Mouse (Mus musculus) C2C12 (cell line): ENCODE data around the gene Nme7. TPM values are rescaled to one million over a fixed set of nuclear protein-coding genes. Genes with fewer than 3 reads are reported as not detected.

Experiments used
- H3K27me3 ChIP-seq: one replicate; pipeline ENCODE4 v1.6.1; 2011; ENCODE audit not compliant: control insufficient read depth, insufficient read depth, insufficient read length
- H3K36me3 ChIP-seq: one replicate; pipeline ENCODE4 v1.6.1; 2011; ENCODE audit not compliant: control insufficient read depth, insufficient read depth
- H3K4me3 ChIP-seq: one replicate; pipeline ENCODE4 v1.5.1; 2011; ENCODE audit warnings: mild to moderate bottlenecking, control low read depth; ENCODE audit not compliant: poor library complexity, insufficient read depth, severe bottlenecking
- H3K79me2 ChIP-seq: one replicate; pipeline ENCODE4 v1.6.1; 2011; ENCODE audit not compliant: control insufficient read depth, insufficient read depth
- H3K79me3 ChIP-seq: one replicate; pipeline ENCODE4 v1.6.1; 2011; ENCODE audit warnings: low read depth, control low read depth
- H3ac ChIP-seq: one replicate; pipeline ENCODE3; 2011; ENCODE audit warnings: low read depth; ENCODE audit not compliant: control insufficient read depth, insufficient read length
- CEBPB ChIP-seq: IDR thresholded peaks from one replicate; pipeline ENCODE4 v1.6.1; 2011; ENCODE audit warnings: low read depth, mild to moderate bottlenecking, control low read depth, moderate library complexity
- CTCF ChIP-seq: IDR thresholded peaks from one replicate; pipeline ENCODE4 v1.5.1; 2011; ENCODE audit not compliant: control insufficient read depth, insufficient read depth, insufficient read length
- FOSL1 ChIP-seq: IDR thresholded peaks from one replicate; pipeline ENCODE4 v1.8.0; 2011; ENCODE audit warnings: mild to moderate bottlenecking, low read length; ENCODE audit not compliant: poor library complexity, insufficient read depth, severe bottlenecking
- MAX ChIP-seq: IDR thresholded peaks from one replicate; pipeline ENCODE4 v1.6.1; 2011; ENCODE audit warnings: mild to moderate bottlenecking, control low read depth
- MYOD1 ChIP-seq: IDR thresholded peaks from one replicate; pipeline ENCODE4 v1.6.1; 2011; ENCODE audit warnings: low read depth; ENCODE audit not compliant: control insufficient read depth, insufficient read length
- MYOG ChIP-seq: IDR thresholded peaks from one replicate; pipeline ENCODE4 v1.6.1; 2011; ENCODE audit not compliant: control insufficient read depth, insufficient read length; ENCODE audit errors: extremely low read depth
- USF1 ChIP-seq: IDR thresholded peaks from one replicate; pipeline ENCODE4 v1.6.1; 2011; ENCODE audit warnings: low read depth, mild to moderate bottlenecking, control low read depth, moderate library complexity
- polyA plus RNA-seq: library from polyadenylated mRNA; unstranded; fragments of >200 nt; fragmentation: generic; extraction: Trizol; gene quantifications from one replicate; pipeline ENCODE4 v1.2.1, GENCODE M21; 2012; ENCODE audit warnings: missing spikeins

The Nme7 gene
- polyA plus RNA-seq, 1 experiment, result 19.0 TPM

DNA sequence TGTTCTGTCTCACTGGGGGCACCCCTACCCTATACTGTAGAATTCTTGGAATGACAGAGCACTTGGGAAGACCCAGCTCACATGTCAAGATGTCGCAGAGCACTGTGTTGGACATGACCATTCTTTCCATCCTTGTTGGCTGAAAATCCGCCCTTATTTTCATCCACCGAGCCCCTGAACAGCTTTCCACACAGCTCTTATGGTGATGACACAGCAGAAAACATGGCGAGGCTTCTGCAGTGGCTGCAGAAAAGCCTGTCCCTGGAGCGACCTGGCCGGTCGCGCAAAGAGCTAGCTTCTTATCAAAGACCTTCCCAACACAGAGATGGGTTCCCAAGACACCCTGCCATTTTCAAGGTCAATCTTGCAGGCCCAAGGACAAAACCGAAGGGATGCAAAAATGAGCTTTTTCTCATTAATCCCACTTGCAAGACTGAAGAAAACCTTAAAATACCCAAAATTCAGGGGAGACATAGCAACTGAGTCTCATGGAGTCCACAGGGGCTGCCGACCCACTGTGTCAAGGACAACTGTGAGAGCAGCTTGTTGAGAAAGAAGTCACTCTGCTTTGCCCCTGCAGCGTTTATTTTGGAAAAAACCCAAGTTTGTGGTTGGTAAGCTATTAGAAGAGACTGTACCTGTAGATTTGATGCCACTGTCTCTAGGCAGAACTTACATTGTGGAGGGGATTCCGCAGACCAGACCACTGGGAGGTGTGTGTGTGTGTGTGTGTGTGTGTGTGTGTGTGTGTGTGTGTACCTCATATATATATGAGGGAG is 155.4 kb downstream of the Nme7 start:
- no peak for TF ChIP-seq MYOG
- no peak for TF ChIP-seq USF1
- TF ChIP-seq CEBPB, result no peak
- TF ChIP-seq CTCF, result no peak
- no peak for TF ChIP-seq FOSL1
- H3K79me3 ChIP-seq, result peaks cover 3% of the 10 kb centered on the region
- no peak overlapping the region for H3K4me3 ChIP-seq
- H3K27me3 ChIP-seq, result no peaks in the 10 kb centered on the region
- no peak overlapping the region for H3ac ChIP-seq
- peaks cover 15% of the 10 kb centered on the region for H3K79me2 ChIP-seq
- H3K36me3 ChIP-seq, result no peaks in the 10 kb centered on the region

GRCm38 (mm10) chr1:164460921-164461697 is 157.2 kb downstream of the Nme7 start:
- H3K4me3 ChIP-seq, result no peak overlapping the region
- no peaks in the 10 kb centered on the region for H3K27me3 ChIP-seq
- TF ChIP-seq MYOG, result no peak
- no peak for TF ChIP-seq MAX
- no peak for TF ChIP-seq CTCF
- no peak for TF ChIP-seq FOSL1
- TF ChIP-seq CEBPB, result no peak
- no peak for TF ChIP-seq USF1
- TF ChIP-seq MYOD1, result no peak
- H3K79me2 ChIP-seq, result peaks cover 6% of the 10 kb centered on the region
- H3ac ChIP-seq, result no peak overlapping the region
- no peaks in the 10 kb centered on the region for H3K36me3 ChIP-seq
- H3K79me3 ChIP-seq, result peaks cover 3% of the 10 kb centered on the region

DNA sequence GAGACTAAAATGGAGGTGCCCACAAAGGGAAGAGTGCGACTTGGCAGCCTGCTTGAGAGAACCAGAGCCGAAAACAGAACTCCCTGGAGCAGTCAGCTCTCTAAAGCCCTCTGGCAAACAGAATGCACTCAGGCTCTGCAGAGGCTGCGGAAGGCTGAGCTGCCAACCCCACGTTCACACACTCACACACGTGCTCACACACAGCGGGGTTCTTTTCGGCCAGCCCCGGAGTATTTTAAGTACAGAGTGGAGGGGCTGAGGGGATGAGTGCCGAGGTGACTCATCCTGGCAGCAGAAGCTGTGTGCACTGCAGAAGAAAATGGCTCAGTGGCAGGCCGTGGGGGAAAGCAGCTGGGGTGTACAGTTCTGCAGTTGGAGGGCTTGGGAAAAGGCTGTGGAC is 157.8 kb downstream of the Nme7 start:
- no peak overlapping the region for H3ac ChIP-seq
- H3K4me3 ChIP-seq, result no peak overlapping the region
- H3K79me2 ChIP-seq, result peaks cover under 1% of the 10 kb centered on the region
- peaks cover 1% of the 10 kb centered on the region for H3K79me3 ChIP-seq
- H3K27me3 ChIP-seq, result no peaks in the 10 kb centered on the region
- no peaks in the 10 kb centered on the region for H3K36me3 ChIP-seq
- TF ChIP-seq CTCF (no peak), CEBPB (no peak), FOSL1 (peak; percentile 3)

DNA sequence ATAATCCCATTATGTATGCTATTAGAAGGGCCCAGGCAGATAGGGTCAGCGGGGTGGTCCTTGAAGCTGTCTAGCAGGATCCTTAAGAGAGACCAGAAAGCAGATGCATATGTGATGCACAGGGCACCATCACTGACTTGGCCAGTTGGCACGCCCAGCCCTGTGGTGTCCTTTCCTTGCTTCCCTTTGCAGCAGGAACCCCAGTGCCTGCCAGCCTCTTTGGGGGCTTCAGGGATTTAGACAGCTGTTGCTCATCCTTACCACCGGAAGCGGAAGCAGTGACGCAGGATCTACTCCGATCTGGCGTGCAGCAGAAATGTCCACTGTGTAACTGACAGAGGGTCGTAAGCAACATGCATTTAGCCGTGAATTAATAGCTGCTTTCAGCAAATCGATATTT is 163.5 kb downstream of the Nme7 start:
- Histone ChIP-seq H3K79me2 (no peaks in the 10 kb centered on the region), H3ac (no peak overlapping the region), H3K36me3 (no peaks in the 10 kb centered on the region), H3K27me3 (no peaks in the 10 kb centered on the region), H3K4me3 (no peak overlapping the region), H3K79me3 (no peaks in the 10 kb centered on the region)
- no peak for TF ChIP-seq MYOD1
- no peak for TF ChIP-seq MYOG
- no peak for TF ChIP-seq FOSL1

- H3K4me3 ChIP-seq, result no peak overlapping the region
- H3K36me3 ChIP-seq, result no peaks in the 10 kb centered on the region
- H3ac ChIP-seq, result no peak overlapping the region
- H3K79me2 ChIP-seq, result no peaks in the 10 kb centered on the region
- TF ChIP-seq MYOG (no peak), FOSL1 (no peak), CTCF (no peak), USF1 (no peak), CEBPB (no peak), MYOD1 (no peak), MAX (no peak)
- no peaks in the 10 kb centered on the region for H3K79me3 ChIP-seq
- no peaks in the 10 kb centered on the region for H3K27me3 ChIP-seq
These were observed 164.4 kb downstream of the Nme7 start for GRCm38 (mm10) chr1:164468329-164468728.

DNA sequence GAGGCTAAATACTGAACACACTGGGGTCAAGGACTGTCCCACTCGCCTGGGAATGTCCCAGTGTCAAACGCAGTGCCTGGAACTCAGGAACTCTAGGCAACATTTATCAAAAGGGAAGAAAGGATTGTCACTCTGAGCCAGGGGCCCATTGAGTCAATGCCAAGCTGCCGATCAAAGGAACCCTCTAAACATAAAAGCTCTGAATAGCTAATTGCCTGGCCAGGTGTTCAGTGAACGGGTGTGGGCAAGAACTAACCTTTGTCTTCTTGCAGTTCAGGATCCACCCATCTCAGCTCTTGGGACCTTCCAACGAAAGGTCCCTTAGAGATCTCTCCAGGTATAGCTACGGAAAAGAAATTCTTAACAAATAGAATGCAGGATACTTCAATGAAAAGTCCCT is 167.1 kb downstream of the Nme7 start:
- H3ac ChIP-seq, result no peak overlapping the region
- H3K27me3 ChIP-seq, result no peaks in the 10 kb centered on the region
- H3K36me3 ChIP-seq, result no peaks in the 10 kb centered on the region
- H3K79me2 ChIP-seq, result no peaks in the 10 kb centered on the region
- TF ChIP-seq MYOG, result no peak
- H3K4me3 ChIP-seq, result no peak overlapping the region
- no peaks in the 10 kb centered on the region for H3K79me3 ChIP-seq
